Mouse (Mus musculus) heart, embryonic 14.5 days (tissue): ENCODE measurements at regions not wholly inside any gene's neighbourhood (a gene's known extent, or its start where the extent isn't known, plus 50 kb on each side); places are given as distances from the start of the nearest gene placed in this dataset.
A peak's percentile ranks its signal among the peaks of the same experiment; 100 is the strongest.

Source experiments
- ATAC-seq: fragments of 200-750 bp; cut with Nextera tagmentation; 2 replicates; pipeline ENCODE4 v1.8.0; 2017; ENCODE audit warnings: low read depth, moderate TSS enrichment; ENCODE audit not compliant: insufficient number of reproducible peaks, insufficient read depth, low FRiP score
- H3K27ac ChIP-seq, 2 experiments: fragments of 200-500 bp in 1 of 2; fragments of 300-500 bp in 1 of 2; sonication (generic) in 1 of 2; replicated peaks in 1 of 2; 2 replicates each; pipeline ENCODE4 v1.5.1; 2012 to 2014; ENCODE audit warnings: low read depth in 2 of 2, low read length in 2 of 2, control low read depth in 1 of 2, mild to moderate bottlenecking in 1 of 2, mixed read lengths in 1 of 2; ENCODE audit not compliant: control insufficient read depth in 1 of 2, insufficient read depth in 1 of 2
- H3K27me3 ChIP-seq: fragments of 300-500 bp; sonication (generic); 2 replicates; pipeline ENCODE4 v1.6.1; 2014; ENCODE audit warnings: mild to moderate bottlenecking, low read length, control low read depth; ENCODE audit not compliant: control insufficient read depth, insufficient read depth
- H3K36me3 ChIP-seq: fragments of 300-500 bp; sonication (generic); 2 replicates; pipeline ENCODE4 v1.6.1; 2014; ENCODE audit warnings: mild to moderate bottlenecking, control low read depth, low read length, mixed read lengths; ENCODE audit not compliant: control insufficient read depth, insufficient read depth
- H3K4me1 ChIP-seq, 2 experiments: fragments of 200-500 bp in 1 of 2; fragments of 300-500 bp in 1 of 2; sonication (generic) in 1 of 2; 2 replicates each; pipeline ENCODE4 v1.6.1; 2012 to 2014; ENCODE audit warnings: low read length in 2 of 2, control low read depth in 1 of 2, mixed read lengths in 1 of 2; ENCODE audit not compliant: control insufficient read depth in 2 of 2, insufficient read depth in 2 of 2
- H3K4me2 ChIP-seq: fragments of 300-500 bp; sonication (generic); 2 replicates; pipeline ENCODE4 v1.6.1; 2014; ENCODE audit warnings: mild to moderate bottlenecking, low read length
- H3K4me3 ChIP-seq, 2 experiments: fragments of 200-500 bp in 1 of 2; fragments of 300-500 bp in 1 of 2; sonication (generic) in 1 of 2; 2 replicates each; pipeline ENCODE4 v1.5.1; 2012 to 2014; ENCODE audit warnings: low read length in 2 of 2, mild to moderate bottlenecking in 2 of 2, control low read depth in 1 of 2, low read depth in 1 of 2, moderate library complexity in 1 of 2; ENCODE audit not compliant: control insufficient read depth in 1 of 2, insufficient read depth in 1 of 2
- H3K9ac ChIP-seq: fragments of 300-500 bp; sonication (generic); 2 replicates; pipeline ENCODE4 v1.6.1; 2014; ENCODE audit warnings: mild to moderate bottlenecking, low read length
- H3K9me3 ChIP-seq: fragments of 300-500 bp; sonication (generic); 2 replicates; pipeline ENCODE4 v1.6.1; 2016; ENCODE audit warnings: low read length, control low read depth; ENCODE audit not compliant: control insufficient read depth
- WGBS: fragments of 180-500 bp; shearing (Covaris S2); extraction: QIAGEN DNeasy Blood & Tissue Kit; methylation state at CpG from one replicate; pipeline ENCODE4 v1.1.7; 2014; 5-methylcytosine and 5-hydroxymethylcytosine counted together

- peaks cover 0 to 2% of the 10 kb centered on the region in 2 experiments; a peak in 2 of 4 replicates for H3K4me1 ChIP-seq
- H3K27me3 ChIP-seq = no peaks in the 10 kb centered on the region
- no peak overlapping the region for H3K4me3 ChIP-seq
- H3K36me3 ChIP-seq = no peaks in the 10 kb centered on the region
- no peak overlapping the region for H3K27ac ChIP-seq
- 86% methylated on average over 1 of the region's 1 CpGs for WGBS
- no peak overlapping the region for H3K4me2 ChIP-seq
- no peak overlapping the region for H3K9ac ChIP-seq
- no peak for ATAC-seq
- no peaks in the 10 kb centered on the region for H3K9me3 ChIP-seq
Measured at GRCm38 (mm10) chr11:111748496-111748895, 682.5 kb downstream of the Kcnj2 start.

GRCm38 (mm10) chr11:111754735-111755134 lies 688.8 kb downstream of the Kcnj2 start:
- no peak overlapping the region for H3K9ac ChIP-seq
- H3K4me1 ChIP-seq = no peaks in the 10 kb centered on the region
- no peaks in the 10 kb centered on the region for H3K36me3 ChIP-seq
- H3K27me3 ChIP-seq = no peaks in the 10 kb centered on the region
- H3K4me2 ChIP-seq = no peak overlapping the region
- no peak for ATAC-seq
- no peak overlapping the region for H3K4me3 ChIP-seq
- 64% methylated on average over 2 of the region's 2 CpGs for WGBS
- no peak overlapping the region for H3K27ac ChIP-seq
- H3K9me3 ChIP-seq = no peaks in the 10 kb centered on the region

GRCm38 (mm10) chr11:111763081-111763480 lies 697.1 kb downstream of the Kcnj2 start:
- Histone ChIP-seq H3K27me3 (no peaks in the 10 kb centered on the region), H3K9me3 (no peaks in the 10 kb centered on the region), H3K27ac (no peak overlapping the region), H3K36me3 (no peaks in the 10 kb centered on the region), H3K4me3 (no peak overlapping the region), H3K4me2 (no peak overlapping the region), H3K9ac (no peak overlapping the region), H3K4me1 (peaks cover 0 to 4% of the 10 kb centered on the region in 2 experiments; a peak in 1 of 4 replicates)
- ATAC-seq = no peak
- WGBS = 76% methylated on average over 3 of the region's 3 CpGs

GRCm38 (mm10) chr11:111766371-111767011 lies 700.5 kb downstream of the Kcnj2 start:
- H3K9ac ChIP-seq = no peak overlapping the region
- no peak for ATAC-seq
- no peaks in the 10 kb centered on the region for H3K9me3 ChIP-seq
- H3K4me2 ChIP-seq = no peak overlapping the region
- 16% methylated on average over 6 of the region's 6 CpGs for WGBS
- H3K4me3 ChIP-seq = no peak overlapping the region
- H3K36me3 ChIP-seq = no peaks in the 10 kb centered on the region
- H3K27ac ChIP-seq = peak overlapping the region in 1 of 2 experiments; percentile 44; a peak in 1 of 4 replicates
- H3K4me1 ChIP-seq = peaks cover 0 to 4% of the 10 kb centered on the region in 2 experiments; a peak in 1 of 4 replicates
- no peaks in the 10 kb centered on the region for H3K27me3 ChIP-seq

GRCm38 (mm10) chr11:111767012-111767392 lies 701.0 kb downstream of the Kcnj2 start:
- no peaks in the 10 kb centered on the region for H3K36me3 ChIP-seq
- no peak overlapping the region for H3K4me3 ChIP-seq
- no peak overlapping the region for H3K4me2 ChIP-seq
- peak overlapping the region in 1 of 2 experiments; percentile 44; a peak in 1 of 4 replicates for H3K27ac ChIP-seq
- H3K27me3 ChIP-seq = no peaks in the 10 kb centered on the region
- WGBS = 66% methylated on average over 1 of the region's 1 CpGs
- no peak for ATAC-seq
- H3K9ac ChIP-seq = no peak overlapping the region
- peaks cover 0 to 4% of the 10 kb centered on the region in 2 experiments; a peak in 1 of 4 replicates for H3K4me1 ChIP-seq
- no peaks in the 10 kb centered on the region for H3K9me3 ChIP-seq

GRCm38 (mm10) chr11:111774108-111774679 lies 708.2 kb downstream of the Kcnj2 start:
- Histone ChIP-seq H3K36me3 (no peaks in the 10 kb centered on the region), H3K4me1 (peaks cover 0 to 7% of the 10 kb centered on the region in 2 experiments; a peak in 2 of 4 replicates), H3K4me2 (no peak overlapping the region), H3K9ac (no peak overlapping the region), H3K27ac (no peak overlapping the region), H3K27me3 (no peaks in the 10 kb centered on the region), H3K9me3 (no peaks in the 10 kb centered on the region), H3K4me3 (no peak overlapping the region)
- ATAC-seq = no peak
- 16% methylated on average over 2 of the region's 2 CpGs for WGBS

- WGBS = 64% methylated on average over 7 of the region's 7 CpGs
- Histone ChIP-seq H3K36me3 (no peaks in the 10 kb centered on the region), H3K9me3 (no peaks in the 10 kb centered on the region), H3K4me1 (no peaks in the 10 kb centered on the region), H3K27ac (no peak overlapping the region), H3K4me3 (no peak overlapping the region), H3K27me3 (no peaks in the 10 kb centered on the region), H3K4me2 (peak overlapping the region; percentile 4; the same call in 1 of the 2 replicates), H3K9ac (no peak overlapping the region)
- ATAC-seq = no peak
Measured at GRCm38 (mm10) chr11:111781321-111781720, 715.4 kb downstream of the Kcnj2 start.
